Mouse (Mus musculus): ENCODE measurements around the gene Gm8127. TPM values are rescaled to one million over a fixed set of nuclear protein-coding genes. Genes with fewer than 3 reads are reported as not detected.

Gene Gm8127
- total RNA-seq, 1 experiment from 2014 or later: not detected

Other genes with a start within 250 kb of the Gm8127 start
- gene Gm8094, start 217.2 kb downstream of the Gm8127 start, total RNA-seq (2017): not detected in 2 replicates
- not detected in 2 replicates for gene Gm8104, start 193.2 kb downstream of the Gm8127 start, total RNA-seq (2017)
- gene Gm7233, start 114.0 kb downstream of the Gm8127 start, total RNA-seq (2017): not detected in 2 replicates
- gene Gm8122, start 58.5 kb downstream of the Gm8127 start, total RNA-seq (2017): not detected in 2 replicates
- gene Gm8126, start 35.2 kb downstream of the Gm8127 start, total RNA-seq (2017): not detected in 2 replicates
- gene Gm9732, start 18.8 kb downstream of the Gm8127 start, total RNA-seq (2017): not detected in 2 replicates
- not detected in 2 replicates for gene 1700001F09Rik, start 54.0 kb upstream of the Gm8127 start, total RNA-seq (2017)
- not detected in 2 replicates for gene Gm8138, start 122.5 kb upstream of the Gm8127 start, total RNA-seq (2017)
- gene Gm5799, start 249.7 kb upstream of the Gm8127 start, total RNA-seq (2017): not detected in 2 replicates